In the genomic region with DNA sequence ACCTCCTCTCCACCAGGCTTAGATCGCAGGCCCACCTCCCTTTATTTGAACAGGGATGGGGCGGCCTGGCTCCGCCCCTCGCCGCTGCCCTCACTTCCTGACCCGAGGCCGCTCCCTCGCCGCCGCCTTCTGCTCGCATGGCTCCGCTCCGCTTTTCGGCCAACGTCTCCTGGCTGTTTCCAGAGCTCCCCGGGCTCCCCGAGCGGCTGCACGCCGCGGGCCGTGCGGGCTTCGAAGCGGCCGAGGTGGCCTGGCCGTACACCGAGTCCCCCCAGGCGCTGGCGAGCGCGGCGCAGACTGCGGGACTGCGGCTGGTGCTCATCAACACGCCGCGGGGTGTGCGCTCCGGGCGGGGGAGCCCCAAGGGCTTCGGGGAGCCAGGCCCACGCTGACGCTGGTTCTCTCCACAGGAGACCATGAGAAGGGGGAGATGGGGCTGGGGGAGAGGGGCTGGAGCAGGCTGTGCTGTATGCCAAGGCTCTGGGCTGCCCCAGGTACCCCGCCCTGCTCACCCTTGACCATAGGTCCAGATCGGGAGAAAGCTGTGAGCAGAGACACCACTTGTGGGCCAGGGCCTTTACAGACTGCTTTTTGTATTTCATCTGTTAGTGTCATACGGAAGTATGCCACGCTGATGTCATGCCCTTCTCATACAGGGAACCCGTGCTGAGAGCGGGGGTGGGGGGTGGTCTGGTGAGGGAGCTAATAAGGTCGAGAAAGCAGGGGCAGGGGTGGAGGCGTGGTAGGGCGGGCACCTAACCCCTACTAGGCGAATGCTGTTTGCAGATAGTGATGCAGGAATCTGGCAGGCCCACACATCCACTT, we compare ENCODE assay signal across 8 mouse cellular contexts. TPM values are rescaled to one million over a fixed set of nuclear protein-coding genes. Genes with fewer than 3 reads are reported as not detected.
DNase-seq lines count a peak whose midpoint lies in the region; ATAC-seq and TF ChIP-seq lines count a peak whose summit lies in the region.

No protein-coding gene starts in this region.

- peaks cover 39% of the 10 kb centered on the region for H3K36me3 ChIP-seq in hindbrain, embryonic 14.5 days (replicated peaks; ENCODE audit: control insufficient read depth, insufficient read depth)
- H3K36me3 ChIP-seq in macrophage (ENCODE audit: inconsistent target) = peaks cover 34% of the 10 kb centered on the region

- intact Hi-C loops in left cerebral cortex, adult 2 months (cut with DNase I) = no loop called here

- no peaks in the 10 kb centered on the region for H3K79me2 ChIP-seq in macrophage (ENCODE audit: inconsistent target)

- H3K4me2 ChIP-seq in hindbrain, embryonic 14.5 days (replicated peaks) = peak overlapping the region; percentile 94

- H3K9ac ChIP-seq in hindbrain, embryonic 14.5 days = peak overlapping the region; percentile 92

- H3K4me1 ChIP-seq in hindbrain, embryonic 14.5 days (replicated peaks; ENCODE audit: control insufficient read depth, insufficient read depth, low read length) = peaks cover 12% of the 10 kb centered on the region

- ATAC-seq in activated CD4-positive, CD25-positive, alpha-beta regulatory T cell, adult 4 months = peak; percentile 84
- peak; percentile 82 for ATAC-seq in hindbrain, embryonic 14.5 days (ENCODE audit: low FRiP score)

- no peak for TF ChIP-seq CTCF in left cerebral cortex, adult 2 months (IDR thresholded peaks at IDR 0.05)

- peak overlapping the region; percentile 58 for H3K4me3 ChIP-seq in hindbrain, embryonic 14.5 days (replicated peaks; ENCODE audit: low read length)
- peak overlapping the region; percentile 74 for H3K4me3 ChIP-seq in left cerebral cortex, adult 2 months
- H3K4me3 ChIP-seq in macrophage (ENCODE audit: inconsistent target) = peak overlapping the region; percentile 46

- peak overlapping the region; percentile 91 for H3K27ac ChIP-seq in hindbrain, embryonic 14.5 days
- peak overlapping the region; percentile 93 for H3K27ac ChIP-seq in left cerebral cortex, adult 2 months
- H3K27ac ChIP-seq in macrophage = peak overlapping the region; percentile 73

- no peaks in the 10 kb centered on the region for H3K27me3 ChIP-seq in hindbrain, embryonic 14.5 days (ENCODE audit: control insufficient read depth, insufficient read depth, low read length)

- under 1% methylated on average over 52 of the region's 54 CpGs for WGBS in hindbrain, embryonic 14.5 days
- 3% methylated on average over 49 of the region's 54 CpGs for WGBS in macrophage (ENCODE audit: missing documents)

- DNase-seq in cerebellum, postnatal 25 days = peak; percentile 86 to 88
- peak; percentile 57 for DNase-seq in gastrocnemius, adult 18-20 months (ENCODE audit: low spot score)
- peak; percentile 30 for DNase-seq in hindbrain, embryonic 14.5 days (ENCODE audit: low spot score)
- peak; percentile 55 for DNase-seq in left cerebral cortex, adult 2 months (ENCODE audit: extremely low spot score in 1 of 2, low spot score in 2 of 2)
- peak; percentile 17 for DNase-seq in retina, postnatal 7 days (ENCODE audit: low read depth, low spot score)
- peak; percentile 70 for DNase-seq in urinary bladder, adult 2 months (ENCODE audit: low spot score)

- no peaks in the 10 kb centered on the region for H3K9me3 ChIP-seq in hindbrain, embryonic 14.5 days (ENCODE audit: control insufficient read depth, low read length)

RNA-seq across cellular contexts. Expression of a gene that starts 49.0 kb away (rescaled TPM):
- 10 to 100 TPM; 11.0 to 11.2 TPM for polyA plus RNA-seq in activated CD4-positive, CD25-positive, alpha-beta regulatory T cell, adult 4 months (2017; shearing (Covaris generic))
- total RNA-seq in gastrocnemius, adult 18-20 months (2021) = 1 to 10 TPM; 4.6 to 5.6 TPM
- polyA plus RNA-seq in hindbrain, embryonic 14.5 days (2014; fragmentation: Nextera tagmentation; extraction: Ambion mirVana) = 11.6 and 14.0 TPM in 2 replicates
- total RNA-seq in left cerebral cortex, adult 2 months (2021) = 10 to 100 TPM; 40.3 to 43.4 TPM
- 100 to 1,000 TPM in 13 of 26 experiments, 10 to 100 TPM in 13; 30.9 to 162 (median 101) TPM for total RNA-seq in macrophage (2018; cell fraction: chromatin; rRNA removed)
- total RNA-seq in macrophage (2018; cell fraction: cytosol; rRNA removed) = 10 to 100 TPM in 1 of 26 experiments, 1 to 10 TPM in 25; 3.0 to 10.1 (median 6.3) TPM
- total RNA-seq in macrophage (2018; cell fraction: nucleus; rRNA removed) = 10 to 100 TPM; 13.0 to 75.8 (median 34.8) TPM
- polyA plus RNA-seq in macrophage (2018) = 3.0 to 9.6 TPM (median 5.2 TPM) in 3 replicates
- 13.4 and 20.7 TPM in 2 replicates for polyA plus RNA-seq in urinary bladder, adult 2 months (2012; rRNA removed)

RNA-seq across cellular contexts. Expression of a gene that starts 49.0 kb away (rescaled TPM):
- polyA plus RNA-seq in activated CD4-positive, CD25-positive, alpha-beta regulatory T cell, adult 4 months (2017; shearing (Covaris generic)) = 100 to 1,000 TPM; 115 to 118 TPM
- total RNA-seq in gastrocnemius, adult 18-20 months (2021) = 10 to 100 TPM; 38.6 to 39.2 TPM
- 98.6 and 102 TPM in 2 replicates for polyA plus RNA-seq in hindbrain, embryonic 14.5 days (2014; fragmentation: Nextera tagmentation; extraction: Ambion mirVana)
- total RNA-seq in left cerebral cortex, adult 2 months (2021) = 10 to 100 TPM; 54.2 to 63.5 TPM
- total RNA-seq in macrophage (2018; cell fraction: chromatin; rRNA removed) = 100 to 1,000 TPM in 7 of 26 experiments, 10 to 100 TPM in 19; 36.6 to 127 (median 86.3) TPM
- total RNA-seq in macrophage (2018; cell fraction: cytosol; rRNA removed) = 10 to 100 TPM; 49.5 to 95.3 (median 73.1) TPM
- total RNA-seq in macrophage (2018; cell fraction: nucleus; rRNA removed) = 100 to 1,000 TPM in 2 of 26 experiments, 10 to 100 TPM in 24; 34.9 to 104 (median 66.9) TPM
- 69.4 to 89.5 TPM (median 85.4 TPM) in 3 replicates for polyA plus RNA-seq in macrophage (2018)
- polyA plus RNA-seq in urinary bladder, adult 2 months (2012; rRNA removed) = 61.8 and 80.6 TPM in 2 replicates

Comparison
In these comparisons a context has a peak if more than half of its experiments do, and no peak if none do; other contexts are left out.
1. Peak in every context shown above with its lines: DNase-seq, ATAC-seq, H3K4me3 ChIP-seq and H3K27ac ChIP-seq.
2. DNase-seq: peak in every context shown above with its lines; median percentile 87 in cerebellum, postnatal 25 days; 70 in urinary bladder, adult 2 months; 57 in gastrocnemius, adult 18-20 months; 55 in left cerebral cortex, adult 2 months; 30 in hindbrain, embryonic 14.5 days; 17 in retina, postnatal 7 days.